Mouse (Mus musculus) stomach, embryonic 16.5 days (tissue): ENCODE measurements at regions not wholly inside any gene's neighbourhood (a gene's known extent, or its start where the extent isn't known, plus 50 kb on each side); places are given as distances from the start of the nearest gene placed in this dataset.

Experiments
- ATAC-seq: fragments of 200-750 bp; cut with Nextera tagmentation; 2 replicates; pipeline ENCODE4 v1.8.0; 2017; ENCODE audit warnings: moderate number of reproducible peaks, moderate TSS enrichment; ENCODE audit not compliant: insufficient read depth, low FRiP score
- H3K27ac ChIP-seq: fragments of 300-500 bp; sonication (generic); 2 replicates; pipeline ENCODE4 v1.5.1; 2014; ENCODE audit warnings: low read length
- H3K27me3 ChIP-seq: fragments of 300-500 bp; sonication (generic); 2 replicates; pipeline ENCODE4 v1.6.1; 2014; ENCODE audit warnings: low read length, control low read depth, mixed read lengths; ENCODE audit not compliant: control insufficient read depth, insufficient read depth
- H3K36me3 ChIP-seq: fragments of 300-500 bp; sonication (generic); 2 replicates; pipeline ENCODE4 v1.6.1; 2014; ENCODE audit warnings: low read length; ENCODE audit not compliant: control insufficient read depth, insufficient read depth
- H3K4me1 ChIP-seq: fragments of 300-500 bp; sonication (generic); 2 replicates; pipeline ENCODE4 v1.6.1; 2014; ENCODE audit warnings: low read length, control low read depth, mixed read lengths; ENCODE audit not compliant: control insufficient read depth, insufficient read depth
- H3K4me2 ChIP-seq: fragments of 300-500 bp; sonication (generic); 2 replicates; pipeline ENCODE4 v1.6.1; 2014; ENCODE audit warnings: low read depth, low read length, mixed read lengths
- H3K4me3 ChIP-seq: fragments of 300-500 bp; sonication (generic); replicated peaks from 2 replicates; pipeline ENCODE4 v1.5.1; 2014; ENCODE audit warnings: mild to moderate bottlenecking, low read length
- H3K9ac ChIP-seq: fragments of 300-500 bp; sonication (generic); 2 replicates; pipeline ENCODE4 v1.6.1; 2014; ENCODE audit warnings: low read length
- H3K9me3 ChIP-seq: fragments of 300-500 bp; sonication (generic); replicated peaks from 2 replicates; pipeline ENCODE4 v1.6.1; 2016; ENCODE audit warnings: low read length, control low read depth; ENCODE audit not compliant: control insufficient read depth
- WGBS: fragments of 180-500 bp; shearing (Covaris S2); extraction: QIAGEN DNeasy Blood & Tissue Kit; methylation state at CpG from one replicate; pipeline ENCODE4 v1.1.7; 2014; 5-methylcytosine and 5-hydroxymethylcytosine counted together

GRCm38 (mm10) chr7:74926729-74927128, 372.1 kb upstream of the Slco3a1 start:
- Histone ChIP-seq H3K9ac (no peak overlapping the region), H3K36me3 (no peaks in the 10 kb centered on the region), H3K9me3 (no peaks in the 10 kb centered on the region), H3K4me2 (no peak overlapping the region), H3K4me1 (no peaks in the 10 kb centered on the region), H3K27me3 (no peaks in the 10 kb centered on the region), H3K4me3 (no peak overlapping the region), H3K27ac (no peak overlapping the region)
- 33% methylated on average over 2 of the region's 2 CpGs for WGBS
- ATAC-seq: no peak

GRCm38 (mm10) chr7:74924156-74924555, 369.6 kb upstream of the Slco3a1 start:
- ATAC-seq: no peak
- Histone ChIP-seq H3K4me1 (no peaks in the 10 kb centered on the region), H3K9ac (no peak overlapping the region), H3K4me3 (no peak overlapping the region), H3K27me3 (no peaks in the 10 kb centered on the region), H3K9me3 (no peaks in the 10 kb centered on the region), H3K4me2 (no peak overlapping the region), H3K36me3 (no peaks in the 10 kb centered on the region), H3K27ac (no peak overlapping the region)
- 69% methylated on average over 1 of the region's 1 CpGs for WGBS

- Histone ChIP-seq H3K27ac (no peak overlapping the region), H3K9ac (no peak overlapping the region), H3K9me3 (no peaks in the 10 kb centered on the region), H3K27me3 (no peaks in the 10 kb centered on the region), H3K4me1 (no peaks in the 10 kb centered on the region), H3K36me3 (no peaks in the 10 kb centered on the region), H3K4me2 (no peak overlapping the region), H3K4me3 (no peak overlapping the region)
- WGBS: 54% methylated on average over 3 of the region's 3 CpGs
- ATAC-seq: no peak
Measured at GRCm38 (mm10) chr7:74908311-74908962, 353.9 kb upstream of the Slco3a1 start.

GRCm38 (mm10) chr7:74907391-74907790, 352.8 kb upstream of the Slco3a1 start:
- Histone ChIP-seq H3K4me3 (no peak overlapping the region), H3K9me3 (no peaks in the 10 kb centered on the region), H3K27me3 (no peaks in the 10 kb centered on the region), H3K9ac (no peak overlapping the region), H3K4me1 (no peaks in the 10 kb centered on the region), H3K27ac (no peak overlapping the region), H3K4me2 (no peak overlapping the region), H3K36me3 (no peaks in the 10 kb centered on the region)
- WGBS: 56% methylated on average over 1 of the region's 1 CpGs
- no peak for ATAC-seq

GRCm38 (mm10) chr7:74877466-74877865, 322.9 kb upstream of the Slco3a1 start:
- no peaks in the 10 kb centered on the region for H3K27me3 ChIP-seq
- no peaks in the 10 kb centered on the region for H3K4me1 ChIP-seq
- WGBS: 72% methylated on average over 3 of the region's 3 CpGs
- H3K27ac ChIP-seq: no peak overlapping the region
- H3K4me2 ChIP-seq: no peak overlapping the region
- H3K4me3 ChIP-seq: no peak overlapping the region
- no peaks in the 10 kb centered on the region for H3K36me3 ChIP-seq
- no peaks in the 10 kb centered on the region for H3K9me3 ChIP-seq
- H3K9ac ChIP-seq: no peak overlapping the region
- no peak for ATAC-seq

GRCm38 (mm10) chr7:74876667-74877066, 322.1 kb upstream of the Slco3a1 start:
- Histone ChIP-seq H3K4me2 (no peak overlapping the region), H3K4me1 (no peaks in the 10 kb centered on the region), H3K27me3 (no peaks in the 10 kb centered on the region), H3K9ac (no peak overlapping the region), H3K9me3 (no peaks in the 10 kb centered on the region), H3K36me3 (no peaks in the 10 kb centered on the region), H3K4me3 (no peak overlapping the region), H3K27ac (no peak overlapping the region)
- WGBS: 61% methylated on average over 4 of the region's 4 CpGs
- no peak for ATAC-seq

GRCm38 (mm10) chr7:74870250-74870649, 315.7 kb upstream of the Slco3a1 start:
- H3K4me2 ChIP-seq: no peak overlapping the region
- H3K4me3 ChIP-seq: no peak overlapping the region
- no peak overlapping the region for H3K9ac ChIP-seq
- no peaks in the 10 kb centered on the region for H3K9me3 ChIP-seq
- no peak for ATAC-seq
- H3K27ac ChIP-seq: no peak overlapping the region
- no peaks in the 10 kb centered on the region for H3K27me3 ChIP-seq
- H3K36me3 ChIP-seq: no peaks in the 10 kb centered on the region
- WGBS: 74% methylated on average over 1 of the region's 1 CpGs
- H3K4me1 ChIP-seq: no peaks in the 10 kb centered on the region

- WGBS: 40% methylated on average over 3 of the region's 3 CpGs
Measured at GRCm38 (mm10) chr7:74862727-74863126, 308.1 kb upstream of the Slco3a1 start.

GRCm38 (mm10) chr7:74844306-74844929, 289.8 kb upstream of the Slco3a1 start:
- Histone ChIP-seq H3K9ac (no peak overlapping the region), H3K4me2 (no peak overlapping the region), H3K27ac (no peak overlapping the region), H3K4me1 (no peaks in the 10 kb centered on the region), H3K36me3 (no peaks in the 10 kb centered on the region), H3K4me3 (no peak overlapping the region), H3K27me3 (no peaks in the 10 kb centered on the region), H3K9me3 (no peaks in the 10 kb centered on the region)
- ATAC-seq: no peak
- 48% methylated on average over 6 of the region's 6 CpGs for whole genome bisulfite sequencing

More at GRCm38 (mm10) chr7:74862727-74863126, 308.1 kb upstream of the Slco3a1 start:
- no peak for ATAC-seq
- Histone ChIP-seq H3K9me3 (no peaks in the 10 kb centered on the region), H3K4me2 (no peak overlapping the region), H3K4me1 (no peaks in the 10 kb centered on the region), H3K36me3 (no peaks in the 10 kb centered on the region), H3K4me3 (no peak overlapping the region), H3K27ac (no peak overlapping the region), H3K9ac (no peak overlapping the region), H3K27me3 (no peaks in the 10 kb centered on the region)
